Mouse (Mus musculus) hindbrain, postnatal 0 days (tissue): ENCODE data around the gene Zfp655. TPM values are rescaled to one million over a fixed set of nuclear protein-coding genes. Genes with fewer than 3 reads are reported as not detected.

Experiments
- ATAC-seq: fragments of 200-750 bp; cut with Nextera tagmentation; 2 replicates; pipeline ENCODE4 v1.8.0; 2017; ENCODE audit warnings: mild to moderate bottlenecking, moderate TSS enrichment, moderate library complexity
- DNase-seq: peaks from one replicate; pipeline ENCODE4 v3.0.0-alpha.2; 2015; ENCODE audit warnings: low spot score
- H3K27ac ChIP-seq: fragments of 300-500 bp; sonication (generic); 2 replicates; pipeline ENCODE4 v1.5.1; 2014; ENCODE audit warnings: mild to moderate bottlenecking
- H3K27me3 ChIP-seq: fragments of 300-500 bp; sonication (generic); 2 replicates; pipeline ENCODE4 v1.6.1; 2014; ENCODE audit warnings: low read length, mixed read lengths; ENCODE audit not compliant: insufficient read depth
- H3K36me3 ChIP-seq: fragments of 300-500 bp; sonication (generic); 2 replicates; pipeline ENCODE4 v1.6.1; 2014; ENCODE audit warnings: low read length, mixed read lengths; ENCODE audit not compliant: insufficient read depth
- H3K4me1 ChIP-seq: fragments of 300-500 bp; sonication (generic); 2 replicates; pipeline ENCODE4 v1.6.1; 2014; ENCODE audit warnings: antibody characterized with exemption, low read length, mixed read lengths; ENCODE audit not compliant: insufficient read depth
- H3K4me2 ChIP-seq: fragments of 300-500 bp; sonication (generic); 2 replicates; pipeline ENCODE4 v1.6.1; 2014; ENCODE audit warnings: low read depth, mild to moderate bottlenecking, low read length, moderate library complexity, mixed read lengths
- H3K4me3 ChIP-seq: fragments of 300-500 bp; sonication (generic); 2 replicates; pipeline ENCODE4 v1.5.1; 2014; ENCODE audit warnings: low read length
- H3K9ac ChIP-seq: fragments of 300-500 bp; sonication (generic); replicated peaks from 2 replicates; pipeline ENCODE4 v1.6.1; 2014; ENCODE audit warnings: mild to moderate bottlenecking, low read length, moderate library complexity, mixed read lengths
- H3K9me3 ChIP-seq: fragments of 300-500 bp; sonication (generic); 2 replicates; pipeline ENCODE4 v1.6.1; 2016; ENCODE audit warnings: low read length, mixed read lengths
- CTCF ChIP-seq: IDR thresholded peaks from 2 replicates; pipeline ENCODE4 v1.5.1; 2016; ENCODE audit warnings: antibody characterized with exemption, control low read depth, low read depth
- WGBS: fragments of 180-500 bp; shearing (Covaris S2); extraction: QIAGEN DNeasy Blood & Tissue Kit; methylation state at CpG from one replicate; pipeline ENCODE4 v1.1.7; 2014; 5-methylcytosine and 5-hydroxymethylcytosine counted together
- polyA plus RNA-seq: library from polyadenylated mRNA; unstranded; fragments of >200 nt; fragmentation: Nextera tagmentation; extraction: Ambion mirVana; gene quantifications from 2 replicates; pipeline ENCODE4 v1.2.1, GENCODE M21; 2015
- total RNA-seq: library from RNA; depleted of rRNA; stranded (reverse); fragments of >200 nt; gene quantifications from 2 replicates; pipeline ENCODE4 v1.2.3, GENCODE M21; 2014

Zfp655 gene
- total and polyA plus RNA-seq, 2 experiments from 2014 or later = 21.0 to 25.2 TPM

DNA sequence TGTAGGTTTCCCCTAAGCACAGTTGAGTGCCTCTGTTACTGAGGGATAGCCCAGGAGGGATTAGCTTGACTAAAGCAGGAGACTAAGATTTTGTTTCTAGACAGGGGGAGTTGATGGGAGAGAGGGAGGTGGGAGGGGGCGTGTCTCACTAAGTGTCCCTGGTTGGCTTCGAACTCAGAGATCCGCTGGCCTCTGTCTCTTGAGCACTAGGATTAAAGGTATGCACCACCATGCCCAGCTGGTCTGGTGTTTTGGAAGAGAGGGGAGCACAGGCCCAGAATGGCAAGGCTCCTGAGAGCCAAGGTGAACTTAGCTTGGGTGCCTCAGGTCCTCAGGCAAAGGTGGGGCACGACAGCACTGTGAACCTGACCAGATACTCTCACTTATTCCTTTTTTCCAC, 20.2 kb upstream of the Zfp655 start:
- H3K36me3 ChIP-seq = peaks cover 19% of the 10 kb centered on the region
- 100% methylated on average over 4 of the region's 4 CpGs for WGBS
- no peaks in the 10 kb centered on the region for H3K9me3 ChIP-seq
- no peak for TF ChIP-seq CTCF
- no peak overlapping the region for H3K4me3 ChIP-seq
- H3K4me1 ChIP-seq = no peaks in the 10 kb centered on the region
- H3K27ac ChIP-seq = no peak overlapping the region
- DNase-seq = no peak
- no peak for ATAC-seq
- H3K4me2 ChIP-seq = no peak overlapping the region
- no peaks in the 10 kb centered on the region for H3K27me3 ChIP-seq
- no peak overlapping the region for H3K9ac ChIP-seq

DNA sequence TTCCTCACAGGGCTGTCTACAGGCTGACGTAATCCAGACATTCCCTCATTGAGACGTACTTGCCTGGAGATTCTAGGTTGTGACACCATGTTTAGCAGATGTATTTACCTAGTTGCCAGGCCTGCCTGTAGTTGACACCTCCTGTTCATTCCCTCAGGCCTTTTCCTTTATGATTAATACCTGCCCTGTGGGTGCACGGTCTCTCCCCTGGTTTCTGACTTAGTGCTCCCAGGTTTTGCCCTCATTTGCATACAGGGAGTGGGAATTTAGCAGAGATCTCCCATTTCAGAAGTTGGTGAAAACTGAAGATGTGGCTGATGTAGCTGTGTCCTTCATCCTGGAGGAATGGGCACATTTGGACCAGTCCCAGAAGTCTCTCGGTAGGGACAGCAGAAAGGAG, 19.3 kb upstream of the Zfp655 start:
- ATAC-seq (no peak), DNase-seq (no peak)
- no peak overlapping the region for H3K27ac ChIP-seq
- H3K9me3 ChIP-seq = no peaks in the 10 kb centered on the region
- no peaks in the 10 kb centered on the region for H3K4me1 ChIP-seq
- H3K9ac ChIP-seq = no peak overlapping the region
- TF ChIP-seq CTCF = no peak
- H3K27me3 ChIP-seq = no peaks in the 10 kb centered on the region
- H3K4me3 ChIP-seq = no peak overlapping the region
- H3K36me3 ChIP-seq = peaks cover 19% of the 10 kb centered on the region
- H3K4me2 ChIP-seq = no peak overlapping the region
- WGBS = 93% methylated on average over 4 of the region's 4 CpGs

DNA sequence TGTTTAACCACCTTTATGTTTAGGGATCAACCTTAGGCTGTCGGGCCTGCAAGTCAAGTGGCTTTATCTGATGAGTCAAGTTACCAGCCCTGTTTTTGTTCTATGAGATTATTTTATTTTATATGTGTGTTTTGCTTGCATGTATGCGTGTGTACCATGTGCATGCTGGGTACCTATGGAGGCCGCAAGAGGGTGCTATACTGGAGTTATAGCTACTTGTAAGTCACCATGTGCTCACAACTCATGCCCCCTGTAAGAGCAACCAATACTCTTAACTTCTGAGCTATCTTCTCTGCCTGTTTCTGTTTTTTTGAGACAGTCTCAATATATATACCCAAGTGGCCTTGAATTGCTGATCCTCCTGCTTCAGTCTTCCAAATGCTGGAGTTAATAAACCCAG, 18.0 kb upstream of the Zfp655 start:
- H3K4me1 ChIP-seq = no peaks in the 10 kb centered on the region
- TF ChIP-seq CTCF = no peak
- H3K27ac ChIP-seq = no peak overlapping the region
- no peak overlapping the region for H3K9ac ChIP-seq
- no peaks in the 10 kb centered on the region for H3K27me3 ChIP-seq
- ATAC-seq = no peak
- no peaks in the 10 kb centered on the region for H3K9me3 ChIP-seq
- no peak overlapping the region for H3K4me2 ChIP-seq
- H3K4me3 ChIP-seq = no peak overlapping the region
- 96% methylated on average over 3 of the region's 3 CpGs for WGBS
- no peak for DNase-seq
- peaks cover 27% of the 10 kb centered on the region for H3K36me3 ChIP-seq

DNA sequence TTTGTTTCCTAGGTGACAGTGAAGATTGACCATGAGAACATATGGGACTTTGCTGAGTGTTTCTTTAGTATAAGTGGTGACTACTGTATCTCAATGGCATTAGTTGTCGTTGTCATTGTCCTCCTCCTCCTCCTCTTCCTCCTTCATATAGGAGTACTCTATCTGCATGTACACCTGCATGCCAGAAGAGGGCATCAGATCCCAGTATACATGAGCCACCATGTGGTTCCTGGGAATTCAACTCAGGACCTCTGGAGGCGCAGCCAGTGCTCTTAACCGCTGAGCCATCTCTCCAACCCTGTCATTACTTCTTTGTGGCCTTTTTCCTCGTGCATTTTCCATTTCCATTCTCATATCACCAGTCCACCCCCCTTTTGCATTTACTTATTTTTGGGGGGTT, 16.8 kb upstream of the Zfp655 start:
- peak; percentile 28; the same call in 1 of the 2 replicates for TF ChIP-seq CTCF
- 62% methylated on average over 4 of the region's 4 CpGs for WGBS
- no peak overlapping the region for H3K4me3 ChIP-seq
- no peak overlapping the region for H3K9ac ChIP-seq
- no peaks in the 10 kb centered on the region for H3K27me3 ChIP-seq
- H3K36me3 ChIP-seq = peaks cover 33% of the 10 kb centered on the region
- ATAC-seq (no peak), DNase-seq (no peak)
- H3K27ac ChIP-seq = no peak overlapping the region
- no peaks in the 10 kb centered on the region for H3K4me1 ChIP-seq
- no peak overlapping the region for H3K4me2 ChIP-seq
- H3K9me3 ChIP-seq = no peaks in the 10 kb centered on the region

DNA sequence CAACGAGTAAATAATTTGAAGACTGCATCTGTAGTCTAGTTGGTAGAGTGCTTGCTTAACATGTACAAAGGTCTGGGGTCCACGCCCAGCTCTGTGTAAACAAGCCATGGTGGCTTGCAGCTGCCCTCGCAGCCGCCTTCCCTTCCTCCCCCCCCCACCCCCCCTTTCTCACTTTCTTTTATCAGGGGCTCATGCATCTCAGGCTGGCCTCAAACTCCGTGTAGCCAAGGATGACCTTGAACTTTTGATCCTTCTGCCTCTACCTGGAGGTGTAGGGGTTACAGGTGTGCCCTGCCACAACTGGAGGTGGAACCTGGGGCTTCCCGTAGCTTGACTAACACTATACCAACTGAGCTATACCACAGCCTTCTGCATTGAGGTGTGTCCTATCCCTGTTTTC, 13.8 kb upstream of the Zfp655 start:
- no peak overlapping the region for H3K27ac ChIP-seq
- H3K9me3 ChIP-seq = no peaks in the 10 kb centered on the region
- DNase-seq = no peak
- no peak overlapping the region for H3K4me3 ChIP-seq
- H3K4me1 ChIP-seq = no peaks in the 10 kb centered on the region
- no peak for ATAC-seq
- no peak overlapping the region for H3K4me2 ChIP-seq
- no peaks in the 10 kb centered on the region for H3K27me3 ChIP-seq
- no peak for TF ChIP-seq CTCF
- 89% methylated on average over 6 of the region's 6 CpGs for WGBS
- H3K36me3 ChIP-seq = peaks cover 34% of the 10 kb centered on the region
- H3K9ac ChIP-seq = no peak overlapping the region

DNA sequence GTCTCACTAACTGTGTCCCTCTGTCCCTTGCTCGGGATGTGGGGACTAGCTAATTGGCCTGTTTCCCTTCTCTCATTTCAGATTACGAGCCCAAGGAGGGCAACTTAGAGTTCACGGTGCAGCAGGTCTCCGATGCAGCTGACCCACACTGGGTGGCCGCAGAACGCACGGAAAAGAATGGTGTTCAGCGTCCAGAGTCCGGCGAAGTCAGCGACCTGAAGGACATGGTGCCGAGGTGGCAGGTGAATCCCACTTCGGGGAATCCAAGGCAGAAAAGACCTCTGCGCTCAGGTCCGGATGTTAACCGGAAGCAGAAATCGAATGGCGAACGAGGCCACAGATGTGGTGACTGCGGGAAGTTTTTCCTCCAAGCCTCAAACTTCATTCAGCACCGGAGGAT, 13.3 kb upstream of the Zfp655 start:
- Histone ChIP-seq H3K9me3 (no peaks in the 10 kb centered on the region), H3K27me3 (no peaks in the 10 kb centered on the region), H3K4me1 (no peaks in the 10 kb centered on the region), H3K27ac (no peak overlapping the region), H3K4me2 (no peak overlapping the region), H3K9ac (no peak overlapping the region), H3K36me3 (peaks cover 30% of the 10 kb centered on the region), H3K4me3 (no peak overlapping the region)
- TF ChIP-seq CTCF = no peak
- DNase-seq = no peak
- ATAC-seq = no peak
- WGBS = 97% methylated on average over 21 of the region's 21 CpGs

DNA sequence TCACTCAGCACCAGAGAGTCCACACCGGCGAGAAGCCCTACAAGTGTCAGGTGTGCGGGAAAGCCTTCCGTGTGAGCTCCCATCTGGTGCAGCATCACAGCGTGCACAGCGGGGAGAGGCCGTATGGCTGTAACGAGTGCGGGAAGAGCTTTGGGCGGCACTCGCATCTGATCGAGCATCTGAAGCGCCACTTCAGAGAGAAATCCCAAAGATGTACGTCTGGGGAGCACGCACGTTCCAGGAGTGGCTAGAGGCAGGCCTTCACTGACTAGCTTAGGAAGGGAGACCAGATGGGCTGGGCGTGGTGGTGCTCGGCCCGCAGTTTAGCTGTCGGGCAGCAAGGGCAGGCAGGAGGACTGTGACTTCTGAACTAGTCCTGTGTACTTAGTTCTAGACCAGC, 12.8 kb upstream of the Zfp655 start:
- H3K36me3 ChIP-seq = peaks cover 28% of the 10 kb centered on the region
- H3K4me2 ChIP-seq = no peak overlapping the region
- ATAC-seq = no peak
- no peak for TF ChIP-seq CTCF
- H3K4me1 ChIP-seq = no peaks in the 10 kb centered on the region
- no peak for DNase-seq
- no peaks in the 10 kb centered on the region for H3K27me3 ChIP-seq
- no peak overlapping the region for H3K27ac ChIP-seq
- H3K4me3 ChIP-seq = no peak overlapping the region
- no peaks in the 10 kb centered on the region for H3K9me3 ChIP-seq
- H3K9ac ChIP-seq = no peak overlapping the region
- WGBS = 94% methylated on average over 20 of the region's 20 CpGs
